Mouse (Mus musculus) midbrain, embryonic 12.5 days (tissue): ENCODE data around the gene Rhox7a. TPM values are rescaled to one million over a fixed set of nuclear protein-coding genes. Genes with fewer than 3 reads are reported as not detected.
"Not testable (repeated sequence)": the region's sequence is repeated elsewhere in the genome, so short reads cannot be mapped to it uniquely, and the experiment has no call there.

Experiments used
- ATAC-seq: fragments of 200-750 bp; cut with Nextera tagmentation; 2 replicates; pipeline ENCODE4 v1.8.0; 2017; ENCODE audit warnings: low read depth, moderate TSS enrichment, moderate library complexity; ENCODE audit not compliant: low FRiP score
- H3K27ac ChIP-seq: fragments of 300-500 bp; sonication (generic); replicated peaks from 2 replicates; pipeline ENCODE4 v1.5.1; 2016; ENCODE audit warnings: mild to moderate bottlenecking
- H3K27me3 ChIP-seq: fragments of 300-500 bp; sonication (generic); 2 replicates; pipeline ENCODE4 v1.6.1; 2016; ENCODE audit warnings: mild to moderate bottlenecking
- H3K36me3 ChIP-seq: fragments of 300-500 bp; sonication (generic); 2 replicates; pipeline ENCODE4 v1.6.1; 2016
- H3K4me1 ChIP-seq: fragments of 300-500 bp; sonication (generic); 2 replicates; pipeline ENCODE4 v1.6.1; 2016
- H3K4me2 ChIP-seq: fragments of 300-500 bp; sonication (generic); replicated peaks from 2 replicates; pipeline ENCODE4 v1.6.1; 2016; ENCODE audit warnings: mild to moderate bottlenecking, moderate library complexity
- H3K4me3 ChIP-seq: fragments of 300-500 bp; sonication (generic); 2 replicates; pipeline ENCODE4 v1.5.1; 2016; ENCODE audit warnings: mild to moderate bottlenecking
- H3K9ac ChIP-seq: fragments of 300-500 bp; sonication (generic); replicated peaks from 2 replicates; pipeline ENCODE4 v1.6.1; 2016; ENCODE audit warnings: mild to moderate bottlenecking, moderate library complexity
- H3K9me3 ChIP-seq: fragments of 300-500 bp; sonication (generic); 2 replicates; pipeline ENCODE4 v1.6.1; 2016; ENCODE audit warnings: mild to moderate bottlenecking
- WGBS: fragments of 180-500 bp; shearing (Covaris S2); methylation state at CpG from one replicate; pipeline ENCODE4 v1.1.7; 2016; 5-methylcytosine and 5-hydroxymethylcytosine counted together
- polyA plus RNA-seq: library from polyadenylated mRNA; unstranded; fragments of >200 nt; fragmentation: Nextera tagmentation; extraction: Ambion mirVana; gene quantifications from 2 replicates; pipeline ENCODE4 v1.2.1, GENCODE M21; 2016

Gene Rhox7a
- polyA plus RNA-seq: not detected in 2 replicates

- H3K4me2 ChIP-seq, H3K27ac ChIP-seq, H3K9ac ChIP-seq, H3K27me3 ChIP-seq, H3K4me1 ChIP-seq, H3K36me3 ChIP-seq, H3K9me3 ChIP-seq, H3K4me3 ChIP-seq, ATAC-seq: not testable (repeated sequence)
- 85% methylated on average over 8 of the region's 8 CpGs for WGBS
Observed at GRCm38 (mm10) chrX:37831386-37831785, at the start of gene Rhox7a. Gene Rhox7a, plus strand, starts transcription at chrX:37831686.

GRCm38 (mm10) chrX:37807286-37808080 lies 24.0 kb upstream of the Rhox7a start:
- Histone ChIP-seq H3K4me2 (no peak overlapping the region), H3K4me1 (no peaks in the 10 kb centered on the region), H3K27ac (no peak overlapping the region), H3K9me3 (no peaks in the 10 kb centered on the region), H3K4me3 (no peak overlapping the region), H3K9ac (no peak overlapping the region), H3K36me3 (no peaks in the 10 kb centered on the region), H3K27me3 (no peaks in the 10 kb centered on the region)
- WGBS: 86% methylated on average over 15 of the region's 15 CpGs
- no peak for ATAC-seq

DNA sequence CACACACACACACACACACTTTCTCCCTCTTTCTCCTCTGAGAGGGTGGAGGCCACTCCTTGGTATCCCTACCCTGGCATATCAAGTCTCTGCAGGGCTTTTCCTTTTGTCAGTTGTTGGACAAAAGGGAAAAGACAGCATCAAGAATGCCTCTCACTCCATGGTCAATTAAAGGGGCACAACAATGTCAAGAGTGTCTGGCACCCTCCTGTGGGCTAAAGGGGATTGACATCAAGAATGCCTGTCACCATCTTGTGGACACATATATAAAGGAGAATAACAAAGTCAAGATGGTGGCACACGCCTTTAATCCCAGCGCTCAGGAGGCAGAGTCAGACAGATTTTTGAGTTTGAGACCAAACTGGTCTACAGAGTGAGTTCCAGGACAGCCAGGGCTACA lies 22.1 kb upstream of the Rhox7a start:
- Histone ChIP-seq H3K9me3 (no peaks in the 10 kb centered on the region), H3K4me1 (no peaks in the 10 kb centered on the region), H3K27me3 (no peaks in the 10 kb centered on the region), H3K4me2 (no peak overlapping the region), H3K4me3 (no peak overlapping the region), H3K36me3 (no peaks in the 10 kb centered on the region), H3K9ac (no peak overlapping the region), H3K27ac (no peak overlapping the region)
- 64% methylated on average over 2 of the region's 2 CpGs for WGBS
- no peak for ATAC-seq

- no peak overlapping the region for H3K4me2 ChIP-seq
- ATAC-seq: no peak
- WGBS: 32% methylated on average over 5 of the region's 5 CpGs
- H3K27ac ChIP-seq: no peak overlapping the region
- no peaks in the 10 kb centered on the region for H3K4me1 ChIP-seq
- no peak overlapping the region for H3K4me3 ChIP-seq
- H3K36me3 ChIP-seq: no peaks in the 10 kb centered on the region
- no peak overlapping the region for H3K9ac ChIP-seq
- H3K9me3 ChIP-seq: no peaks in the 10 kb centered on the region
- no peaks in the 10 kb centered on the region for H3K27me3 ChIP-seq
Observed at GRCm38 (mm10) chrX:37811179-37811578, 20.3 kb upstream of the Rhox7a start.

- Histone ChIP-seq H3K9me3 (no peaks in the 10 kb centered on the region), H3K27me3 (no peaks in the 10 kb centered on the region), H3K4me1 (no peaks in the 10 kb centered on the region), H3K4me3 (no peak overlapping the region), H3K4me2 (no peak overlapping the region), H3K9ac (no peak overlapping the region), H3K27ac (no peak overlapping the region), H3K36me3 (no peaks in the 10 kb centered on the region)
- WGBS: 81% methylated on average over 10 of the region's 10 CpGs
- ATAC-seq: no peak
Observed at GRCm38 (mm10) chrX:37815665-37816064, 15.8 kb upstream of the Rhox7a start.

DNA sequence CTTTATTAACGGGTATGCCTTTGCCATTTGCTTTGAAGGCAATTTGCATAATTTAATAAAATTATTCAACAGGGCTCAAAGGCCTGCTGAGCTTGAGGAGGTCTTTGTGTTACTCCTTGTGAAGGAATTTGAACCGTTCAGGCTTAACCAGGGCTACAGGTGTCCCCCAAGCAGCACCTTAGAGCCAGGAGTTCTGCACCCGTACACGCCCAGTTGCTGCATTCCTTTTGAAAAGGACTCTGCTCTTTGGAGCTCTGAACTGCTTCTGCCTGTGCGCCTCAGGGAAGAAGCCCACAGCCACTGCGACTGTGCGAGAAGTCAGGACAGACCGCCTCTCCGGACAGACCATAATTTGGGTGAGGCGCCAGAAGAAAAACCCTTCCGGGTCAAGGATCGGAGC lies 4.9 kb upstream of the Rhox7a start, which contains the start of gene Rhox6:
TSS of gene Rhox6 (plus strand) at position 301 of the 400 bp plus-strand sequence.
- not testable (repeated sequence) for H3K9ac ChIP-seq, H3K27me3 ChIP-seq, H3K27ac ChIP-seq, ATAC-seq, H3K4me2 ChIP-seq, H3K36me3 ChIP-seq, H3K4me3 ChIP-seq, H3K9me3 ChIP-seq, H3K4me1 ChIP-seq
- WGBS: 79% methylated on average over 4 of the region's 12 CpGs

DNA sequence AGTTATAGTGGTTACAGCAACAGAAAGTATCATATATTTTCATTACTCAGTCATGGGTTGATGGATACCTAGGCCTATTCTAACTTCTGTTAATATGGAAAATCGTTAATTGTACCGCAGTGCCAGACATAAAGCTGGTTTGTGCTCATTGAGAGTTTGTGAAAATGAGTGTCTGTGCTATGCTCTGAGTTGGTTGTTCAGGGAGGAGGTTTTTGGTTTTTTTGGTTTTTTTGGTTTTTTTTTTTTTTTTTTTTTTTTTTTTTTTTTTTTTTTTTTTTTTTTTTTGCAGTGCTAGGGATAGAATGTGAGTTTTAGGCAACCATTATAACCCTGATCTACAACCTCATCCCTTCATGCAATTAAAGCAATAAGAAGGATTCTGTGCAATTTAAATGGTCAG lies 40.2 kb downstream of the Rhox7a start:
- no peak for ATAC-seq
- no peak overlapping the region for H3K4me3 ChIP-seq
- no peaks in the 10 kb centered on the region for H3K4me1 ChIP-seq
- no peaks in the 10 kb centered on the region for H3K9me3 ChIP-seq
- H3K27ac ChIP-seq: no peak overlapping the region
- 96% methylated on average over 2 of the region's 2 CpGs for WGBS
- no peaks in the 10 kb centered on the region for H3K27me3 ChIP-seq
- no peak overlapping the region for H3K4me2 ChIP-seq
- no peaks in the 10 kb centered on the region for H3K36me3 ChIP-seq
- H3K9ac ChIP-seq: no peak overlapping the region

- Histone ChIP-seq H3K4me2 (no peak within 1 kb of the TSS), H3K27me3 (no peaks in the 10 kb centered on the region), H3K36me3 (no peaks in the 10 kb centered on the region), H3K4me1 (no peaks in the 10 kb centered on the region), H3K9ac (no peak within 1 kb of the TSS), H3K27ac (no peak within 1 kb of the TSS), H3K9me3 (no peaks in the 10 kb centered on the region), H3K4me3 (no peak within 1 kb of the TSS)
- 77% methylated on average over 4 of the region's 4 CpGs for WGBS
- ATAC-seq: no peak
Observed at GRCm38 (mm10) chrX:37878844-37879243, 47.4 kb downstream of the Rhox7a start, which contains the start of gene Rhox8. Gene Rhox8, minus strand, starts transcription at chrX:37878944.

Other genes with a start within 250 kb of the Rhox7a start
- gene Rhox4f, start 224.0 kb upstream of the Rhox7a start, polyA plus RNA-seq: not detected in 2 replicates
- not detected in 2 replicates for gene Rhox3g, start 203.1 kb upstream of the Rhox7a start, polyA plus RNA-seq
- gene Rhox2g, start 188.2 kb upstream of the Rhox7a start, polyA plus RNA-seq: not detected in 2 replicates
- not detected in 2 replicates for gene Rhox4g, start 180.4 kb upstream of the Rhox7a start, polyA plus RNA-seq
- gene Rhox3h, start 162.9 kb upstream of the Rhox7a start, polyA plus RNA-seq: not detected in 2 replicates
- not detected in 2 replicates for gene Rhox2h, start 158.4 kb upstream of the Rhox7a start, polyA plus RNA-seq
- gene Rhox5, start 26.8 kb upstream of the Rhox7a start, polyA plus RNA-seq: 1.1 and 1.3 TPM in 2 replicates
- gene Rhox6, start 4.8 kb upstream of the Rhox7a start, polyA plus RNA-seq: not detected in 2 replicates
- gene Rhox8, start 47.3 kb downstream of the Rhox7a start, polyA plus RNA-seq: not detected in 2 replicates
- gene Rhox7b, start 65.5 kb downstream of the Rhox7a start, polyA plus RNA-seq: not detected in 2 replicates
- not detected in 2 replicates for gene Rhox9, start 70.1 kb downstream of the Rhox7a start, polyA plus RNA-seq
- gene Btg1-ps1, start 187.1 kb downstream of the Rhox7a start, polyA plus RNA-seq: not detected in 2 replicates
- not detected in 2 replicates for gene Btg1-ps2, start 211.4 kb downstream of the Rhox7a start, polyA plus RNA-seq
- gene Rhox10, start 234.8 kb downstream of the Rhox7a start, polyA plus RNA-seq: not detected in 2 replicates